Mouse (Mus musculus): Measurements from ENCODE around the gene Pip5k1b. TPM values are rescaled to one million over a fixed set of nuclear protein-coding genes. Genes with fewer than 3 reads are reported as not detected.
"Not testable (repeated sequence)": the region's sequence is repeated elsewhere in the genome, so short reads cannot be mapped to it uniquely, and the experiment has no call there.

Gene Pip5k1b
- polyA plus RNA-seq, 1 experiment from 2014 or later = 3.4 TPM

DNA sequence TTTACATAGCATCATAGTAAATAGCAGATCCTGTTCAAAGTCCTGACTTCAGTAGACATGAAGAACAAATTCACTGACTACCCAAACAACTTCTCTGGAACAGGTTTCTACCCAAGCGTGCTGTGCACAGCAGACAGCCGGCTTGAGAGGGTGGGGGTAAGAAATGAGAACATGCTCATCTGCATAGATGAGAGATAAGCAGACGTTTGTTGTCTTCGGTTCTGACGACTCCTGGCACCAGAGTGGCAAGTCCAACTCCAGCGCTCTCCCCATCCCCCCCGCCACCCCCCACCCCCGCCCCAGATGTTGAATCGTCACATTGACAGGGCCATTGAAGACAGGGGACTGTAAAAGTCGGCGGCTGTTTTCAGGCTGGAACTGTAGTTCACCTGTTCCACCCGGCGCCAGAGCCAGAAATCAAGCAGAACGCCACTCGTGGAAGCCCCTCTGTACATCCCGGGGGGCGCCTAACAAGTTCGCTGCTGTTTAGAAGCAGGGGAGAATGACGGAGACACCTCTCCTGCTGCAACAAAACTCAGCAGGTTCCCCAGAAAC is 684 bp downstream of the Pip5k1b start:
- ATAC-seq (ENCODE audit: borderline replicate concordance, extremely low read depth, low FRiP score, low TSS enrichment) = no peak
- Histone ChIP-seq H3K27me3 (peaks cover 30% of the 10 kb centered on the region), H3K4me1 (peaks cover 21% of the 10 kb centered on the region), H3K9ac (peak overlapping the region; percentile 72), H3K27ac (peak overlapping the region; percentile 81), H3K4me2 (peak overlapping the region; percentile 92), H3K9me3 (no peaks in the 10 kb centered on the region), H3K4me3 (peak overlapping the region; percentile 88), H3K36me3 (no peaks in the 10 kb centered on the region)
- WGBS = under 1% methylated on average over 19 of the region's 19 CpGs

DNA sequence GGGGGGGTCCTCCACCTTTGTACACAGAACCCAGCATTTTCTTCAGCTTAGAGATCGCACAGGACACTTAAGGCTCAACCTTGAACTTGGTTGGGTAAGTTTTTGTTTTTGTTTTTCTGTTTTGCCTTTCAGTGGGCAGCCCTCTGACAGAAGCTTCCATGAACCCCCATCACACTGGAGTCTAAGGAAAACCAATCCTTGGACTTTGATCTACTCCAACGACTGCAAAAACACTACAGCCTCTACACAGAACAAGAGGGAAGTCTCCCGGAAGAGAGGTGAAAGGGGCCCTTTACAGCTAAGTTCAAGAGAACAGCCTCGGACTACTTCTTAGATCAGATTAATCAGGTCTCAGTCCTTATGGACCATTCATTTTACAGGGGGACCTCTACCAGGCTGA is 1.2 kb downstream of the Pip5k1b start:
- H3K4me3 ChIP-seq = peak overlapping the region; percentile 88
- 0 out of 2 replicates have a peak overlapping the region, but pooled peaks have one; percentile 2 for H3K27ac ChIP-seq
- H3K27me3 ChIP-seq = peaks cover 30% of the 10 kb centered on the region
- H3K9ac ChIP-seq = no peak overlapping the region
- no peaks in the 10 kb centered on the region for H3K36me3 ChIP-seq
- WGBS = 23% methylated on average over 4 of the region's 4 CpGs
- no peak for ATAC-seq (ENCODE audit: borderline replicate concordance, extremely low read depth, low FRiP score, low TSS enrichment)
- no peaks in the 10 kb centered on the region for H3K9me3 ChIP-seq
- peaks cover 21% of the 10 kb centered on the region for H3K4me1 ChIP-seq
- peak overlapping the region; percentile 92 for H3K4me2 ChIP-seq

DNA sequence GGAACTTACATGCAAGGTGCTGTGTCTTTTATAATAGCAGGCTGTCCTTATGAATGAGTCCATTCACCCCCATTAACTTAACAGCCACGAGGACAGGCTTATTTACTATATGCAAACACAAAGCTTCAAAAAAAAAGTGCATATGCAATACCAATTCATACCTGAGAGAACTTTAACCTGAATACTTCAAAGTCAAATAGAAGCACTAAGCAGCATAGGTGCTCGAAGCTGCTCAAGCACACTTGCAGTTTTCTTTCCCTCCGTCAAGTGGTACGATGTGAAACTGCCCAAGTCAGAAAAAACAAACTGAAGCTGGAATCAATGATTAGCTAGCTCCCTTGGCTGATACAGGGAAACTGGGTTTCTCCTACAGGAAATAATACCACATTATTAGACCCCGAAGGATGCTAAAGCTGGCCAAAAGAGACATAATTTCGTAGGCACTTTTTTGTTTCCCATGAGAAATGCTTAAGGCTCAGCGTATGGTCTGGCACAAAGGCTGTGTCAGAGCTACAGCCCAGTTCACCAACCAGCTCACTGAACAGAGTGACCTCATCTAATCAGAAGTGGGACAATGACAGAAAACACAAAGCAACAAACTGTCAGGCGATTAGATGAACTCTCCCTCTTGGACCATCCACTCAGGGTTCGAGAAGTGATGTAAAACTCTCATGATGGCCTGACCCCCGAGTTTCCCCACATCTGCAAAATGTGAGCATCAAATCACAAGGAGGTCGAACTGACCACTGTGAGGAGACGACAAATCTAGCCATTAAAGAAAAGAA is 2.2 kb downstream of the Pip5k1b start:
- ATAC-seq (ENCODE audit: borderline replicate concordance, extremely low read depth, low FRiP score, low TSS enrichment) = no peak
- H3K27ac ChIP-seq = peak overlapping the region; percentile 62
- 50% methylated on average over 12 of the region's 12 CpGs for WGBS

GRCm38 (mm10) chr19:24552641-24553040 is 3.0 kb downstream of the Pip5k1b start:
- 68% methylated on average over 6 of the region's 6 CpGs for WGBS
- Histone ChIP-seq H3K27ac (peak overlapping the region; percentile 62; the same call in 1 of the 2 replicates), H3K4me2 (0 out of 2 replicates have a peak overlapping the region, but pooled peaks have one; percentile 3), H3K4me1 (peaks cover 20% of the 10 kb centered on the region), H3K27me3 (peaks cover 29% of the 10 kb centered on the region)
- not testable (repeated sequence) for H3K36me3 ChIP-seq; ATAC-seq (ENCODE audit: borderline replicate concordance, extremely low read depth, low FRiP score, low TSS enrichment); H3K4me3 ChIP-seq; H3K9me3 ChIP-seq; H3K9ac ChIP-seq

More for the DNA sequence above, 2.2 kb downstream of the Pip5k1b start:
- Histone ChIP-seq H3K4me2 (peak overlapping the region; percentile 92), H3K4me1 (peaks cover 21% of the 10 kb centered on the region), H3K27me3 (peaks cover 30% of the 10 kb centered on the region), H3K9me3 (no peaks in the 10 kb centered on the region), H3K36me3 (no peaks in the 10 kb centered on the region), H3K4me3 (no peak overlapping the region), H3K9ac (no peak overlapping the region)

- H3K4me3 ChIP-seq = no peak overlapping the region
- ATAC-seq (ENCODE audit: borderline replicate concordance, extremely low read depth, low FRiP score, low TSS enrichment) = no peak
- peaks cover 17% of the 10 kb centered on the region for H3K27me3 ChIP-seq
- H3K9ac ChIP-seq = no peak overlapping the region
- WGBS = 68% methylated on average over 3 of the region's 3 CpGs
- no peak overlapping the region for H3K4me2 ChIP-seq
- peaks cover 10% of the 10 kb centered on the region for H3K4me1 ChIP-seq
- H3K27ac ChIP-seq = no peak overlapping the region
- H3K9me3 ChIP-seq = no peaks in the 10 kb centered on the region
- H3K36me3 ChIP-seq = no peaks in the 10 kb centered on the region
These were observed 4.3 kb downstream of the Pip5k1b start for GRCm38 (mm10) chr19:24551196-24551954.

DNA sequence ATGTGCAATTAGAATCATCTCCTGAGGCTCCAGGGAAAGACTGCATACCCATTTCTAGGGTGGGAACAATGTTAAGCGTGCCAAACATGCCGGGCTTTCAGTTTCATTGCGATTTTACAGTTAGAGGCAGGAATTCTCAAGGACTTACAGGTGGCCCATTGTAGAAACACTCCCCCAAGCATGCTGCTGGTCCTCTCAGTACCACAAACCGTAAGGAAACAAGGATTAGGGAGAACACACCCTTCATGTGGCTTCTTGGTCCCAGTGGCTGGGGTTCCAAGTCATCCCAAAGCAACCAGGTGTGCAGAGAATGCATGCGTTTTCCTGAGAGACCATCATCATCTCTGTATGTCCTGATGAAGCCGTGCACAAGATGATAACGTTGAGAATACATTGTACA is 4.9 kb downstream of the Pip5k1b start:
- Histone ChIP-seq H3K9ac (no peak overlapping the region), H3K9me3 (no peaks in the 10 kb centered on the region), H3K27me3 (peaks cover 11% of the 10 kb centered on the region; the same call in 1 of the 2 replicates), H3K4me3 (no peak overlapping the region), H3K36me3 (no peaks in the 10 kb centered on the region), H3K4me2 (no peak overlapping the region), H3K4me1 (peaks cover 9% of the 10 kb centered on the region), H3K27ac (no peak overlapping the region)
- ATAC-seq (ENCODE audit: borderline replicate concordance, extremely low read depth, low FRiP score, low TSS enrichment) = no peak
- WGBS = 67% methylated on average over 7 of the region's 7 CpGs

DNA sequence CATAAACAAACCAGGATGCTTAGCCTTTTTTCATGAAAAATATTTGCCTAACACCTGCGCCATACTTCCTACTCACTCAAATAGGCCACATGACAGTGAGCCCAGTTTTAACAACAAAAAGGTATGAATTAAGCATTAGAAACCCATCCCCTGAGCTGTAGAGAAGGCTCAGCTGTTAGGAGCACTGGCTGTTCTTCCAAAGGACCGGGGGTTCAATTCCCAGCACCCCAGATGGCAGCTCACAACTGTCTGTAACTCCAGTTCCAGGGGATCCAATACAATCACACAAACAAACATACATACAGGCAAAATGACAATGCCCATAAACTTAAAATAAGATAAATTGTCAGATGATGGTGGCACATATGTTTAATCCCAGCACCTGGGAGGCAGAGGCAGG is 5.7 kb downstream of the Pip5k1b start:
- 86% methylated on average over 2 of the region's 2 CpGs for WGBS
- no peaks in the 10 kb centered on the region for H3K36me3 ChIP-seq
- H3K4me3 ChIP-seq = no peak overlapping the region
- no peak overlapping the region for H3K27ac ChIP-seq
- no peaks in the 10 kb centered on the region for H3K9me3 ChIP-seq
- no peak overlapping the region for H3K4me2 ChIP-seq
- no peak for ATAC-seq (ENCODE audit: borderline replicate concordance, extremely low read depth, low FRiP score, low TSS enrichment)
- 0 out of 2 replicates have a peak, but pooled peaks cover 5% of the 10 kb centered on the region for H3K27me3 ChIP-seq
- H3K9ac ChIP-seq = no peak overlapping the region
- H3K4me1 ChIP-seq = peaks cover 9% of the 10 kb centered on the region

DNA sequence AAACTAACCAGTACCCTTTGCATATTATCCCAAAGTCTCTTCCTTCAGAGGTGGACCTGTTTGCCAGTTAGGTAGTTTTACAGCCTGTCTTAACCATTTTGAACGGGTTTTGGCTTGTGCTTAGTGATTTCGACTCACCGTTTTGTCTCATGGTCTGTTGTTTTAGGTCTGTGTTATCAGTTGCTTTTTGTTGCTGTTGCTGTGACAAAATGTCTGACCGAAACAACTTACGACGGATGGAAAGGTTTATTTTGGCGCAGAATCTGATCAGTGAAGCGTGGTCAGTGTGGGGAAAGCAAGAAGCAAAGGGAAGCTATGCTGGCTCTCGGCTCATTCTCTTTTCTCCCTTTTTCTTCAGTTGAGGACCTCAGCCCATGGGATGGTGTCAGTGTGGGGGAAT is 7.3 kb downstream of the Pip5k1b start:
- Histone ChIP-seq H3K4me2 (no peak overlapping the region), H3K27me3 (0 out of 2 replicates have a peak, but pooled peaks cover under 1% of the 10 kb centered on the region), H3K9ac (no peak overlapping the region), H3K4me3 (no peak overlapping the region), H3K27ac (no peak overlapping the region), H3K36me3 (no peaks in the 10 kb centered on the region), H3K9me3 (no peaks in the 10 kb centered on the region), H3K4me1 (no peaks in the 10 kb centered on the region)
- 94% methylated on average over 9 of the region's 9 CpGs for WGBS
- no peak for ATAC-seq (ENCODE audit: borderline replicate concordance, extremely low read depth, low FRiP score, low TSS enrichment)

DNA sequence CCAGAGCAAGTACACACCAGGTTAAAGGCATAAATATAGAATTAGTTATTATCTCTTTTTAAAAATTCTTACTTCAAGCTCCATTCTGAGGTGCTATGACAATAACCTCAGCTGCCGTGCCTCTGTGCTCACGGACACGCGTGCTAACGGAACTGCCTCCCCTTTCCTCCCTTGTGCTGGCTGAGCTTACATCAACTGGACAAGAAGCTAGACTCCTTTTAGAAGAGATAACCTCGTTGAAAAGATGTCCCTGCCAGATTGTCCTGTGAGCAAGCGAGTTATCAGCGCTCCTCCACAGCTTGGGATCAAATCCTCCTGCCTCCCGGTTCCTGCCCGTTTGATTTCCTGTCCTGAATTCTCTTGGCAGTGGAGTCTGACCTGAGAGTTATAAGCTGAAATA is 9.5 kb downstream of the Pip5k1b start:
- H3K9me3 ChIP-seq = no peaks in the 10 kb centered on the region
- no peaks in the 10 kb centered on the region for H3K36me3 ChIP-seq
- no peak for ATAC-seq (ENCODE audit: borderline replicate concordance, extremely low read depth, low FRiP score, low TSS enrichment)
- WGBS = 76% methylated on average over 10 of the region's 10 CpGs
- H3K4me2 ChIP-seq = no peak overlapping the region
- no peak overlapping the region for H3K9ac ChIP-seq
- no peak overlapping the region for H3K4me3 ChIP-seq
- no peaks in the 10 kb centered on the region for H3K4me1 ChIP-seq
- H3K27me3 ChIP-seq = no peaks in the 10 kb centered on the region
- H3K27ac ChIP-seq = no peak overlapping the region

- no peaks in the 10 kb centered on the region for H3K4me1 ChIP-seq
- no peaks in the 10 kb centered on the region for H3K9me3 ChIP-seq
- H3K27me3 ChIP-seq = no peaks in the 10 kb centered on the region
- no peak overlapping the region for H3K9ac ChIP-seq
- no peak overlapping the region for H3K27ac ChIP-seq
- no peak for ATAC-seq (ENCODE audit: borderline replicate concordance, extremely low read depth, low FRiP score, low TSS enrichment)
- no peaks in the 10 kb centered on the region for H3K36me3 ChIP-seq
- WGBS = 68% methylated on average over 14 of the region's 14 CpGs
- H3K4me2 ChIP-seq = no peak overlapping the region
- H3K4me3 ChIP-seq = no peak overlapping the region
These were observed 12.0 kb downstream of the Pip5k1b start for GRCm38 (mm10) chr19:24543386-24544350.

GRCm38 (mm10) chr19:24542293-24542675 is 13.4 kb downstream of the Pip5k1b start:
- no peak overlapping the region for H3K27ac ChIP-seq
- H3K9me3 ChIP-seq = no peaks in the 10 kb centered on the region
- no peaks in the 10 kb centered on the region for H3K27me3 ChIP-seq
- H3K4me2 ChIP-seq = no peak overlapping the region
- H3K4me3 ChIP-seq = no peak overlapping the region
- WGBS = 86% methylated on average over 7 of the region's 7 CpGs
- no peak for ATAC-seq (ENCODE audit: borderline replicate concordance, extremely low read depth, low FRiP score, low TSS enrichment)
- H3K36me3 ChIP-seq = no peaks in the 10 kb centered on the region
- H3K9ac ChIP-seq = no peak overlapping the region
- no peaks in the 10 kb centered on the region for H3K4me1 ChIP-seq
